Mouse (Mus musculus) hindbrain, postnatal 0 days (tissue): ENCODE data around the gene Sec61a1. TPM values are rescaled to one million over a fixed set of nuclear protein-coding genes. Genes with fewer than 3 reads are reported as not detected.

ENCODE experiments used
- ATAC-seq: fragments of 200-750 bp; cut with Nextera tagmentation; 2 replicates; pipeline ENCODE4 v1.8.0; 2017; ENCODE audit warnings: mild to moderate bottlenecking, moderate TSS enrichment, moderate library complexity
- DNase-seq: peaks from one replicate; pipeline ENCODE4 v3.0.0-alpha.2; 2015; ENCODE audit warnings: low spot score
- H3K27ac ChIP-seq: fragments of 300-500 bp; sonication (generic); 2 replicates; pipeline ENCODE4 v1.5.1; 2014; ENCODE audit warnings: mild to moderate bottlenecking
- H3K27me3 ChIP-seq: fragments of 300-500 bp; sonication (generic); 2 replicates; pipeline ENCODE4 v1.6.1; 2014; ENCODE audit warnings: low read length, mixed read lengths; ENCODE audit not compliant: insufficient read depth
- H3K36me3 ChIP-seq: fragments of 300-500 bp; sonication (generic); 2 replicates; pipeline ENCODE4 v1.6.1; 2014; ENCODE audit warnings: low read length, mixed read lengths; ENCODE audit not compliant: insufficient read depth
- H3K4me1 ChIP-seq: fragments of 300-500 bp; sonication (generic); 2 replicates; pipeline ENCODE4 v1.6.1; 2014; ENCODE audit warnings: antibody characterized with exemption, low read length, mixed read lengths; ENCODE audit not compliant: insufficient read depth
- H3K4me2 ChIP-seq: fragments of 300-500 bp; sonication (generic); 2 replicates; pipeline ENCODE4 v1.6.1; 2014; ENCODE audit warnings: low read depth, mild to moderate bottlenecking, low read length, moderate library complexity, mixed read lengths
- H3K4me3 ChIP-seq: fragments of 300-500 bp; sonication (generic); 2 replicates; pipeline ENCODE4 v1.5.1; 2014; ENCODE audit warnings: low read length
- H3K9ac ChIP-seq: fragments of 300-500 bp; sonication (generic); replicated peaks from 2 replicates; pipeline ENCODE4 v1.6.1; 2014; ENCODE audit warnings: mild to moderate bottlenecking, low read length, moderate library complexity, mixed read lengths
- H3K9me3 ChIP-seq: fragments of 300-500 bp; sonication (generic); 2 replicates; pipeline ENCODE4 v1.6.1; 2016; ENCODE audit warnings: low read length, mixed read lengths
- CTCF ChIP-seq: IDR thresholded peaks from 2 replicates; pipeline ENCODE4 v1.5.1; 2016; ENCODE audit warnings: antibody characterized with exemption, control low read depth, low read depth
- WGBS: fragments of 180-500 bp; shearing (Covaris S2); extraction: QIAGEN DNeasy Blood & Tissue Kit; methylation state at CpG from one replicate; pipeline ENCODE4 v1.1.7; 2014; 5-methylcytosine and 5-hydroxymethylcytosine counted together
- polyA plus RNA-seq: library from polyadenylated mRNA; unstranded; fragments of >200 nt; fragmentation: Nextera tagmentation; extraction: Ambion mirVana; gene quantifications from 2 replicates; pipeline ENCODE4 v1.2.1, GENCODE M21; 2015
- total RNA-seq: library from RNA; depleted of rRNA; stranded (reverse); fragments of >200 nt; gene quantifications from 2 replicates; pipeline ENCODE4 v1.2.3, GENCODE M21; 2014

Gene Sec61a1
- total and polyA plus RNA-seq, 2 experiments from 2014 or later, result 133 to 201 TPM

DNA sequence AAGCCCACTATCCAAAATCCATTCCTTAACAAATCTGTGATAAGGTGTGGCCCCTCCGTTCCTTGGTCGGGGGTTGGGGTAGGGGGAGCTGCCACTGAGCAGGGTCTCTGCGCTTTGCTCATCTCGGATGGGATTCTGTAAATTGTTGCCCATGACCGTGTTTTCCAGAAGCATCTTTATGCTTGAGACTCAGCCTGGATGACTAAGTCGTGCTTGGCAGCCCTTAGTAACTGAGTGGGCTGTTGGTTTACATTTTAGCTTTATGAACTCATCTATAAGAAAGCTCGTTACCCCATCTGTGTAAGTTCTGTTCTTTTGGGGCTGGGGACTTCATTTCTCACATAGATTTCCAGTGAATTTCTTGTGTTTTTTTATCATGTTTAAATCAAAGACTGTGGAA lies 29.7 kb downstream of the Sec61a1 start:
- Histone ChIP-seq H3K27me3 (no peaks in the 10 kb centered on the region), H3K27ac (no peak overlapping the region), H3K9me3 (no peaks in the 10 kb centered on the region), H3K9ac (no peak overlapping the region), H3K36me3 (0 out of 2 replicates have a peak, but pooled peaks cover 13% of the 10 kb centered on the region), H3K4me1 (0 out of 2 replicates have a peak, but pooled peaks cover 4% of the 10 kb centered on the region), H3K4me2 (no peak overlapping the region), H3K4me3 (no peak overlapping the region)
- 92% methylated on average over 7 of the region's 7 CpGs for WGBS
- no peak for DNase-seq
- TF ChIP-seq CTCF, result no peak
- ATAC-seq, result no peak

DNA sequence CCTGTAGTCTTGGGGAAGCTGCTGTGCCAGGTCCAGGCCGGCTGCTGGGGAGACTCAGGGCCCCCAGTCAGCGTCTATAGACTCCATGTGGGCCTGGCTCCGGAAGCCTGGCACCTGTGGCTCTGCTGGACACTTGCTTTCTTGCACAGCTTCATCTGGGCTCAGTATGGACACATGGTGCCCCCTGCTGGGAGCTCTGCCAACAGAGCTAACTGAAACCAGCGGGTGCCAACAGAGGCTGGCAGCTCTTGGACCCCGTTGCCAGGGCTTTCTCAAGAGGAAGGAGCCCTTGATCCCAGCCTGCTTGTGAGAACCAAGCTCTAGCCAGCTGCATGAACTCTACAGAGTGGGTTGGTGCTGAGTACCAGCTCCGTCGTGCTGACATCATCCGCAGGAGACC lies 31.8 kb downstream of the Sec61a1 start:
- 47% methylated on average over 8 of the region's 8 CpGs for WGBS
- Histone ChIP-seq H3K4me2 (no peak overlapping the region), H3K9ac (no peak overlapping the region), H3K9me3 (no peaks in the 10 kb centered on the region), H3K4me1 (0 out of 2 replicates have a peak, but pooled peaks cover 4% of the 10 kb centered on the region), H3K27me3 (no peaks in the 10 kb centered on the region), H3K27ac (no peak overlapping the region), H3K4me3 (no peak overlapping the region), H3K36me3 (peaks cover 28% of the 10 kb centered on the region; the same call in 1 of the 2 replicates)
- ATAC-seq, result peak; percentile 82
- DNase-seq, result peak; percentile 93
- TF ChIP-seq CTCF, result peak; percentile 65

DNA sequence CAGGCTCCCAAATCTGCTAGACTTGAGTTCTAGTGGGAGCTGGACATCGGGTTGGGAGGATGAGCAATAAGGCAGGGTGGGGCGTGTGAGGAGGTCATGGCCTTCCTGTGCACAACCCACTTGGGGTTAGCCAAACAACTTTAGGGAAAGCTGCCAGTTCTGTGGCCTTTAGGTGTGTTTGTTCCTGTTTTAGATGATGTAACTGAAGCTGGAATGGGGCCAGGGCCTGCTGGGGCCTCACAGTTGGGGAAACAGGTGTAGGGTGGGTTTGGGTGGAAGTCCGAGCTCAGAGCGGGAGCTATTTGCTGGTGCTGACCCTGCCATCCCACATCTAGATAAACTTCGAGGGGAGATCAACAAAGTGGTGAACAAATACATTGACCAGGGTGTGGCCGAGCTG lies 33.3 kb downstream of the Sec61a1 start:
- TF ChIP-seq CTCF, result no peak
- H3K4me3 ChIP-seq, result no peak overlapping the region
- H3K36me3 ChIP-seq, result peaks cover 41% of the 10 kb centered on the region
- no peaks in the 10 kb centered on the region for H3K9me3 ChIP-seq
- no peak overlapping the region for H3K9ac ChIP-seq
- H3K4me1 ChIP-seq, result 0 out of 2 replicates have a peak, but pooled peaks cover 4% of the 10 kb centered on the region
- DNase-seq (no peak), ATAC-seq (no peak)
- WGBS, result 91% methylated on average over 6 of the region's 6 CpGs
- H3K4me2 ChIP-seq, result no peak overlapping the region
- H3K27me3 ChIP-seq, result no peaks in the 10 kb centered on the region
- no peak overlapping the region for H3K27ac ChIP-seq

DNA sequence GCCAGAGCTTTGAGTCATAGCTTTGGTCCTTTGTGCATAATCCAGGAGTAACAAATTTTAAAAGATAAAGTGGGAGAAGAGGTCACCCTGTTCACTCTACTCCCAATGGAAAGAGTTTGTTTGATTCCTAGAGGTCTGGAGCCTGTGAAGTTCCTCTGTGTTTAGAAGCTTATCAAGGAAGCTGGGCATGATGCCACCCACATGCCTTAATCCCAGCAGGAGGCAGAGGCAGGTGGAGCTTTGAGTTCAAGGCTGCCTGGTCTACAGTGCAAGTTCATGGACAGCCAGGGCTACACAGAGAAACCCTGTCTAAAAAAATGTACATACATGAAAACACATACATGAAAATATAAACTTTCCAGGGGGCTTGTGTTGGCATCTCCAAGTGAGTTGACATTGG lies 34.8 kb downstream of the Sec61a1 start:
- Histone ChIP-seq H3K36me3 (peaks cover 55% of the 10 kb centered on the region), H3K27me3 (no peaks in the 10 kb centered on the region), H3K4me1 (0 out of 2 replicates have a peak, but pooled peaks cover 4% of the 10 kb centered on the region), H3K9me3 (no peaks in the 10 kb centered on the region), H3K4me2 (no peak overlapping the region), H3K9ac (no peak overlapping the region), H3K27ac (no peak overlapping the region), H3K4me3 (no peak overlapping the region)
- ATAC-seq, result no peak
- TF ChIP-seq CTCF, result no peak
- DNase-seq, result no peak

DNA sequence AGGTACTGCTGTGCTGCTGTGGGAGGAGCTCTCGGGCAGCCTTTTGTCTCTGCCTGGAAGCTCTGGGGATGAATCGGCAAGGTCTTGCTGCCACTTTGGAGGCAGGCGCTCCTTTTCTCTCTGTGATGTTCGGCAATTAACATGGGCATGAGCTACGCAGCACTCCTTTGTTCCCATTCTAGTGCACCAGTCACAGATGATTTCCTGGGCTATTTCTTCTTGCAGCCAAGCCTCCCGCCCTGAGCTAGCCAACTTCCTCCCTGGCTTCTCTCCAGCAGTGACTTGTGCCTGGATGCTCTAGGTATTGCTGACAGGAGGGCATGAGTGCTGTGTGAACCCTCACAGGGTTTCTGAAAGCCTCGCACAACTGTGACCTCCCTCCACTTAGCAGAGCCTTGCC lies 35.6 kb downstream of the Sec61a1 start:
- WGBS, result 40% methylated on average over 7 of the region's 7 CpGs
- H3K27me3 ChIP-seq, result no peaks in the 10 kb centered on the region
- H3K4me1 ChIP-seq, result 0 out of 2 replicates have a peak, but pooled peaks cover 4% of the 10 kb centered on the region
- no peak overlapping the region for H3K9ac ChIP-seq
- no peak overlapping the region for H3K4me2 ChIP-seq
- H3K9me3 ChIP-seq, result no peaks in the 10 kb centered on the region
- no peak for TF ChIP-seq CTCF
- ATAC-seq (no peak), DNase-seq (peak; percentile 63)
- peaks cover 55% of the 10 kb centered on the region for H3K36me3 ChIP-seq
- no peak overlapping the region for H3K27ac ChIP-seq
- no peak overlapping the region for H3K4me3 ChIP-seq

DNA sequence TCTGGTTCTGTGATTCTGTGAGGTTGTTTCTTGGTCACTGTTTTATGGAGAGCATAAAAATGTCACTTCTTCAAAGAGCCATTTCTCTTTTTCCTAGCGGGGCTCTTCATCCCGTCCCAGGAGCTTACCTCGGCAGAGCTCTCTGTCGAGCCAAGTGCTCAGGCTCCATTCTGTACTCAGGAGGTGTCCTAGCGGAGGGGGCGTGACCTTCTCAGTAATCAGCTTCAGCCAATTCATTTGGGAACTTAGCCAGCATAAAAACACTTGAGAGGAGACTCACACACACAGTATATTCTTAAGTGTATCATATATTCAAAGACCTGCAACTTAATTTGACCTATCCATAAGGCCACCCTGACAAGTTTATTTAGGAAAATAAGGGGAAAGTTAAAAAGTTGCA lies 38.3 kb downstream of the Sec61a1 start:
- no peak overlapping the region for H3K27ac ChIP-seq
- DNase-seq (no peak), ATAC-seq (no peak)
- H3K4me2 ChIP-seq, result no peak overlapping the region
- H3K27me3 ChIP-seq, result no peaks in the 10 kb centered on the region
- 51% methylated on average over 6 of the region's 6 CpGs for WGBS
- no peak for TF ChIP-seq CTCF
- H3K9ac ChIP-seq, result no peak overlapping the region
- H3K36me3 ChIP-seq, result peaks cover 53% of the 10 kb centered on the region
- no peaks in the 10 kb centered on the region for H3K4me1 ChIP-seq
- H3K4me3 ChIP-seq, result no peak overlapping the region
- no peaks in the 10 kb centered on the region for H3K9me3 ChIP-seq

DNA sequence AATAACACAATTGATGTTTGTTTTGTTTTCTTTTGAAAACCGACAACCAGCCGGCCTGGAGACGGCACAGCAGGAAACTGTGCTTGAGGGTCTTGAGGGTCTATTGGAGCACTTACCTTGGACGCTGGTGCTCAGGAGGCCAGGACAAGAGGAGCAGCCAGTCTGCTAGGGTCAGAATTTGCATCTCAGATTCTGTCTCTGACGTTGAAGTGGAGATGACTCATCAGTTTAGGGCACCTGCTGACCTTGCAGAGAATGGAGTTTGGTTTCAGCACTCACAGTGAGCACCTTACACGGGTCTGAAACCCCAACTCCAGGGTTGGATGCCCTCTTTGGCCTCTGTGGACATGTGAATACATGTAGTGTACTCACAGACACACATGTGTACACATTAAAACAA lies 48.8 kb downstream of the Sec61a1 start:
- Histone ChIP-seq H3K4me2 (no peak overlapping the region), H3K4me1 (peaks cover 6% of the 10 kb centered on the region), H3K9me3 (no peaks in the 10 kb centered on the region), H3K27ac (no peak overlapping the region), H3K36me3 (peaks cover 55% of the 10 kb centered on the region), H3K27me3 (no peaks in the 10 kb centered on the region), H3K4me3 (no peak overlapping the region), H3K9ac (no peak overlapping the region)
- no peak for ATAC-seq
- TF ChIP-seq CTCF, result no peak
- no peak for DNase-seq
- 66% methylated on average over 6 of the region's 6 CpGs for WGBS
